Mouse (Mus musculus) MEL-GATA-1-ER (cell line): Measurements from ENCODE around the gene Epha3.

Experiments
- DNase-seq: peaks from one replicate; pipeline ENCODE4 v3.0.0-alpha.2; 2012; ENCODE audit warnings: low read depth; ENCODE audit errors: extremely low read depth

Gene Epha3

GRCm38 (mm10) chr16:63501456-63501855 is 362.5 kb downstream of the Epha3 start:
- DNase-seq, result no peak

GRCm38 (mm10) chr16:63500975-63501393 is 363.0 kb downstream of the Epha3 start:
- no peak for DNase-seq
